ENCODE assay signal across 15 mouse cellular contexts in genomic region chr19:40368517-40368916, GRCm38 (mm10).
DNase-seq lines count a peak whose midpoint lies in the region; ATAC-seq lines count a peak whose summit lies in the region.
"Had no signal": no experiment of that assay in that cellular context is flagged by ENCODE, and none has a peak within 500 bp of the region (broad histone marks: within the 10 kb centered on the region; RNA-seq: fewer than 3 reads in every experiment).

No protein-coding gene starts in this region.

- peaks cover under 1% of the 10 kb centered on the region; the same call in 1 of the 2 replicates for H3K9me3 ChIP-seq in heart, embryonic 12.5 days (replicated peaks)
- no peaks in the 10 kb centered on the region; the same call in 1 of the 2 replicates for H3K9me3 ChIP-seq in forebrain, embryonic 16.5 days (ENCODE audit: control insufficient read depth, low read length)
- H3K9me3 ChIP-seq: embryonic facial prominence, embryonic 12.5 days; kidney, embryonic 15.5 days had no signal

- ATAC-seq in heart, embryonic 12.5 days (ENCODE audit: insufficient number of reproducible peaks, low FRiP score), result no peak
- no peak for ATAC-seq in forebrain, embryonic 16.5 days
- ATAC-seq: Patski had no signal

- H3K9ac ChIP-seq in heart, embryonic 12.5 days, result no peak overlapping the region
- H3K9ac ChIP-seq in forebrain, embryonic 16.5 days (replicated peaks; ENCODE audit: low read depth, low read length), result no peak overlapping the region
- H3K9ac ChIP-seq: embryonic facial prominence, embryonic 12.5 days; kidney, embryonic 15.5 days; limb, embryonic 12.5 days; lung, embryonic 14.5 days had no signal

- H3K4me2 ChIP-seq in heart, embryonic 12.5 days, result no peak overlapping the region
- no peak overlapping the region for H3K4me2 ChIP-seq in forebrain, embryonic 16.5 days (ENCODE audit: low read length)
- H3K4me2 ChIP-seq: embryonic facial prominence, embryonic 12.5 days; kidney, embryonic 15.5 days; limb, embryonic 12.5 days; lung, embryonic 14.5 days had no signal

- H3K27ac ChIP-seq in heart, embryonic 12.5 days (ENCODE audit: poor library complexity, severe bottlenecking), result peak overlapping the region; percentile 77
- no peak overlapping the region for H3K27ac ChIP-seq in forebrain, embryonic 16.5 days (ENCODE audit: low read length)
- H3K27ac ChIP-seq: embryonic facial prominence, embryonic 12.5 days; kidney, embryonic 15.5 days; limb, embryonic 12.5 days had no signal

- H3K27me3 ChIP-seq in heart, embryonic 12.5 days (replicated peaks), result no peaks in the 10 kb centered on the region
- no peaks in the 10 kb centered on the region for H3K27me3 ChIP-seq in forebrain, embryonic 16.5 days (replicated peaks; ENCODE audit: control insufficient read depth, insufficient read depth, low read length)
- H3K27me3 ChIP-seq: embryonic facial prominence, embryonic 12.5 days; kidney, embryonic 15.5 days; limb, embryonic 12.5 days; Patski had no signal

- H3K4me1 ChIP-seq in heart, embryonic 12.5 days (replicated peaks), result peaks cover 69% of the 10 kb centered on the region
- peaks cover 25% of the 10 kb centered on the region for H3K4me1 ChIP-seq in forebrain, embryonic 16.5 days (replicated peaks; ENCODE audit: control insufficient read depth, insufficient read depth, low read length)

- intact Hi-C loops in gastrocnemius, postnatal 14 days (cut with DNase I; ENCODE audit: low total_unique reads), result no loop called here

- H3K36me3 ChIP-seq in heart, embryonic 12.5 days, result peaks cover 32% of the 10 kb centered on the region
- H3K36me3 ChIP-seq in forebrain, embryonic 16.5 days (ENCODE audit: control insufficient read depth, insufficient read depth), result peaks cover 12% of the 10 kb centered on the region

- H3K4me3 ChIP-seq in heart, embryonic 12.5 days, result no peak overlapping the region
- H3K4me3 ChIP-seq in forebrain, embryonic 16.5 days (replicated peaks; ENCODE audit: low read length), result no peak overlapping the region
- H3K4me3 ChIP-seq: embryonic facial prominence, embryonic 12.5 days; kidney, embryonic 15.5 days; limb, embryonic 12.5 days had no signal

- 64% methylated on average over 2 of the region's 2 CpGs for WGBS in heart, embryonic 12.5 days
- 95% methylated on average over 2 of the region's 2 CpGs for WGBS in forebrain, embryonic 16.5 days

- peak; percentile 59 for DNase-seq in gastrocnemius, adult 18-20 months (ENCODE audit: low spot score)
- no peak for DNase-seq in gastrocnemius, postnatal 14 days
- peak; percentile 7 for DNase-seq in 416B (ENCODE audit: low read depth)
- DNase-seq in heart, postnatal 4 days, result peak; percentile 72
- DNase-seq in retina, embryonic 14.5 days (ENCODE audit: low spot score), result no peak
- no peak for DNase-seq in layer of hippocampus, adult 8-10 months (ENCODE audit: low spot score in 2 of 2)
- DNase-seq: cerebellum, adult 11 months; lung, embryonic 14.5 days; thymus, postnatal 25 days had no signal

Comparison
In these comparisons a context has a peak if more than half of its experiments do, and no peak if none do; other contexts are left out.
1. DNase-seq: peak in gastrocnemius, adult 18-20 months (single experiment), 416B (single experiment) and heart, postnatal 4 days (single experiment); none in gastrocnemius, postnatal 14 days (single experiment), retina, embryonic 14.5 days (single experiment) and layer of hippocampus, adult 8-10 months (0 of 2).